Mouse (Mus musculus) intestine, postnatal 0 days (tissue): Measurements from ENCODE around the gene Csnk2a2. TPM values are rescaled to one million over a fixed set of nuclear protein-coding genes. Genes with fewer than 3 reads are reported as not detected.

ENCODE experiments used
- ATAC-seq: fragments of 200-750 bp; cut with Nextera tagmentation; 2 replicates; pipeline ENCODE4 v1.8.0; 2017; ENCODE audit warnings: mild to moderate bottlenecking, moderate TSS enrichment, moderate library complexity
- H3K27ac ChIP-seq: fragments of 300-500 bp; sonication (generic); 2 replicates; pipeline ENCODE4 v1.5.1; 2014; ENCODE audit warnings: mild to moderate bottlenecking, low read depth, low read length, moderate library complexity
- H3K27me3 ChIP-seq: fragments of 300-500 bp; sonication (generic); replicated peaks from 2 replicates; pipeline ENCODE4 v1.6.1; 2014; ENCODE audit warnings: low read length, mixed read lengths; ENCODE audit not compliant: control insufficient read depth, insufficient read depth
- H3K36me3 ChIP-seq: fragments of 300-500 bp; sonication (generic); 2 replicates; pipeline ENCODE4 v1.6.1; 2014; ENCODE audit warnings: mild to moderate bottlenecking, moderate library complexity; ENCODE audit not compliant: control insufficient read depth, insufficient read depth
- H3K4me1 ChIP-seq: fragments of 300-500 bp; sonication (generic); replicated peaks from 2 replicates; pipeline ENCODE4 v1.6.1; 2014; ENCODE audit warnings: antibody characterized with exemption, low read length, mixed read lengths; ENCODE audit not compliant: control insufficient read depth, insufficient read depth
- H3K4me2 ChIP-seq: fragments of 300-500 bp; sonication (generic); replicated peaks from 2 replicates; pipeline ENCODE4 v1.6.1; 2014; ENCODE audit warnings: low read depth, mild to moderate bottlenecking, moderate library complexity
- H3K4me3 ChIP-seq: fragments of 300-500 bp; sonication (generic); 2 replicates; pipeline ENCODE4 v1.5.1; 2014; ENCODE audit warnings: low read depth, low read length
- H3K9ac ChIP-seq: fragments of 300-500 bp; sonication (generic); 2 replicates; pipeline ENCODE4 v1.6.1; 2014; ENCODE audit warnings: mild to moderate bottlenecking, low read depth, low read length
- H3K9me3 ChIP-seq: fragments of 300-500 bp; sonication (generic); 2 replicates; pipeline ENCODE4 v1.6.1; 2016; ENCODE audit warnings: mixed run types; ENCODE audit not compliant: control insufficient read depth
- CTCF ChIP-seq: sonication (generic); IDR thresholded peaks from 2 replicates; pipeline ENCODE4 v1.5.1; 2016; ENCODE audit warnings: low read depth, mild to moderate bottlenecking, control low read depth, antibody characterized with exemption, moderate library complexity
- WGBS: fragments of 180-500 bp; shearing (Covaris S2); extraction: QIAGEN DNeasy Blood & Tissue Kit; methylation state at CpG from one replicate; pipeline ENCODE4 v1.1.7; 2014; 5-methylcytosine and 5-hydroxymethylcytosine counted together
- polyA plus RNA-seq: library from polyadenylated mRNA; unstranded; fragments of >200 nt; fragmentation: Nextera tagmentation; extraction: Ambion mirVana; gene quantifications from 2 replicates; pipeline ENCODE4 v1.2.1, GENCODE M21; 2015

Csnk2a2 gene
- polyA plus RNA-seq, 1 experiment from 2014 or later: 6.7 TPM

- Histone ChIP-seq H3K4me2 (no peak overlapping the region), H3K9me3 (no peaks in the 10 kb centered on the region), H3K9ac (no peak overlapping the region), H3K4me3 (no peak overlapping the region), H3K36me3 (peaks cover 38% of the 10 kb centered on the region), H3K4me1 (no peaks in the 10 kb centered on the region; the same call in 1 of the 2 replicates), H3K27me3 (no peaks in the 10 kb centered on the region), H3K27ac (no peak overlapping the region)
- no peak for TF ChIP-seq CTCF
- no peak for ATAC-seq
- WGBS: 88% methylated on average over 14 of the region's 14 CpGs
These were observed 67.5 kb downstream of the Csnk2a2 start for GRCm38 (mm10) chr8:95422193-95422810.

DNA sequence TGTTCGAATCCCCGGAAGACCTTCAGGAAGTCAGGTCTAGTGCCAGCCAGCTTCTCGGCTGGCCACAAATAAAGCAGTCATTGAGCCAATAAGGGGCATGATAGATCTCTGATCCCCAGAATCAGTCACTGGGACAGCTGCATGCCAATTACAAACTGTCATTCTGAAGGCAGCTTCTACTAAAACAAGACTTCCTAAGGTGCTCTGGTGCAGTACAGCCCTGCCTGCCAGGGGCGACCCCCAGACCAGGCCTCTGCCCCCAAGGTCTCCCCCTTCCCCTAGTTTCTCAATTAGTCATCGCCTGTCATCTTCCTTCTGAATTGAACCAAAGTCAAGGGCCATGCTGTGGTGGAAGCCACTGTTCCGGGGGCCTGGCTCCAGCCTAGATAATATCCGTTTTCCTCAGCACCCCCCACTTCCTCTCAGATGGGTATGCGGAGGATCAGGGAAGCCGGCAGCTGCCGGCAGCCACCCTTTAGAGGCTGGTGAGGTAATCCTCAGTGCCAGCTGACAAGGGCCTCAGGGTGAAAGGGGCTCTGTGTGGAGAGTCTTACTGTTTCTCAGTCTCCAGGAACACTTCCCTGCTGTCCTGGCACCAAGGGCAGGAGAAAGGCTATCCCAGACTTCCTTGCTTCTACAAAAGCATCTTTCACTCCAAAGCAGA, 78.4 kb downstream of the Csnk2a2 start:
- Histone ChIP-seq H3K4me1 (no peaks in the 10 kb centered on the region), H3K4me3 (no peak overlapping the region), H3K9ac (no peak overlapping the region), H3K27me3 (no peaks in the 10 kb centered on the region), H3K9me3 (no peaks in the 10 kb centered on the region), H3K27ac (no peak overlapping the region), H3K4me2 (no peak overlapping the region), H3K36me3 (no peaks in the 10 kb centered on the region)
- ATAC-seq: no peak
- WGBS: 52% methylated on average over 10 of the region's 10 CpGs
- no peak for TF ChIP-seq CTCF

- Histone ChIP-seq H3K9me3 (no peaks in the 10 kb centered on the region), H3K9ac (no peak overlapping the region), H3K4me1 (no peaks in the 10 kb centered on the region), H3K4me2 (no peak overlapping the region), H3K27me3 (no peaks in the 10 kb centered on the region), H3K27ac (no peak overlapping the region), H3K4me3 (no peak overlapping the region), H3K36me3 (no peaks in the 10 kb centered on the region)
- TF ChIP-seq CTCF: no peak
- 50% methylated on average over 5 of the region's 5 CpGs for WGBS
- no peak for ATAC-seq
These were observed 80.3 kb downstream of the Csnk2a2 start for GRCm38 (mm10) chr8:95409518-95409917.

- H3K9me3 ChIP-seq: no peaks in the 10 kb centered on the region
- WGBS: 80% methylated on average over 7 of the region's 7 CpGs
- H3K4me2 ChIP-seq: no peak overlapping the region
- H3K9ac ChIP-seq: no peak overlapping the region
- ATAC-seq: no peak
- no peak overlapping the region for H3K27ac ChIP-seq
- no peak overlapping the region for H3K4me3 ChIP-seq
- no peaks in the 10 kb centered on the region for H3K36me3 ChIP-seq
- H3K4me1 ChIP-seq: no peaks in the 10 kb centered on the region
- H3K27me3 ChIP-seq: no peaks in the 10 kb centered on the region
- no peak for TF ChIP-seq CTCF
These were observed 88.7 kb downstream of the Csnk2a2 start for GRCm38 (mm10) chr8:95401091-95401490.

- Histone ChIP-seq H3K4me1 (no peaks in the 10 kb centered on the region), H3K36me3 (no peaks in the 10 kb centered on the region), H3K9me3 (no peaks in the 10 kb centered on the region), H3K9ac (no peak overlapping the region), H3K27me3 (no peaks in the 10 kb centered on the region), H3K27ac (no peak overlapping the region), H3K4me3 (no peak overlapping the region), H3K4me2 (no peak overlapping the region)
- ATAC-seq: no peak
- WGBS: 69% methylated on average over 9 of the region's 9 CpGs
- TF ChIP-seq CTCF: no peak
These were observed 90.7 kb downstream of the Csnk2a2 start for GRCm38 (mm10) chr8:95399131-95399530.

DNA sequence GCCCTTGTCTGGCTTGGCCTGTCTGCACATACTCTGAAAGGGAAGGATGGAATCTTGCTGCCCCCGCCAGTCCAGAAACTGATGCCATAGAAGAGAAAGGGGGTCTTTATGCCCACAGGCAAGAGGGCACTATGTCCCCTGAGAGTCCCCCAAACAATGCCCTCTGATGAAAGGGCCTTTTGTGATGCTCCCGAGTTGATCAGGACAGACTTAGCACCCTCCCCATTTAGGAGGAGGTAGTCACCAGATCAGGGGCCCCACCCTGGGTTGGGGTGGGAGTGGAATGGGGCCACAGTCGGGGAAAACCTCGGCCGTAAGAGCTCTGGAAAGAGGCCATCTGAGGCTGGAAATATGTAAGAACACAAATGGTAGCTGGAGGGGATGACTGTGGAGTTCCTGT, 92.6 kb downstream of the Csnk2a2 start:
- Histone ChIP-seq H3K27me3 (no peaks in the 10 kb centered on the region), H3K27ac (no peak overlapping the region), H3K36me3 (no peaks in the 10 kb centered on the region), H3K4me3 (no peak overlapping the region), H3K4me2 (no peak overlapping the region), H3K4me1 (no peaks in the 10 kb centered on the region), H3K9ac (no peak overlapping the region), H3K9me3 (no peaks in the 10 kb centered on the region)
- no peak for TF ChIP-seq CTCF
- 40% methylated on average over 5 of the region's 5 CpGs for whole genome bisulfite sequencing
- ATAC-seq: 0 out of 2 replicates have a peak, but pooled peaks have one; percentile 37
